ENCODE assay signal across 22 mouse cellular contexts in the genomic region with DNA sequence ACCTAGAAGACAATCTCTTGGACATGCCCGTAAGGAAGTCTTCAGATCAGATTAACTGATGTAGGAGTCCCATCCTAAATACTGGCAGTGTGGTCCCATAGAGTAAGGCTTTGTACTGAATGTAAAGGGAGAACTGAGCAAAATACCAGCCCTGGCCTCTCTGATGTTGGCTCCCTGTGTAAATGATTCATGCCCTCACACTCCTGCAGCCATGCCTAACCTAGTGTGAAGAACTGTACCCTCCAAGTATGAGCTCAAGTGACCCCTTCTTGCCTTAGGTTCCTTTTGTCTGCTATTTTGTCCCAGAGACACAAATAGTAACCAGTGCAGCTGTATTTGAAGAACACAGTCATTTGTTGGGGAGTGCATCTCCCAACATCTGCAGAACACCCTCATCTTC.
DNase-seq lines count a peak whose midpoint lies in the region; ATAC-seq and TF ChIP-seq lines count a peak whose summit lies in the region.
"Had no signal": no experiment of that assay in that cellular context is flagged by ENCODE, and none has a peak within 500 bp of the region (broad histone marks: within the 10 kb centered on the region; RNA-seq: fewer than 3 reads in every experiment).

No protein-coding gene starts in this region.

- peaks cover 16% of the 10 kb centered on the region for H3K4me1 ChIP-seq in kidney, embryonic 15.5 days
- H3K4me1 ChIP-seq in kidney, embryonic 16.5 days (ENCODE audit: insufficient read depth, low read length): peaks cover 5% of the 10 kb centered on the region
- H3K4me1 ChIP-seq in kidney, postnatal 0 days (replicated peaks; ENCODE audit: insufficient read depth, low read length): no peaks in the 10 kb centered on the region
- no peaks in the 10 kb centered on the region for H3K4me1 ChIP-seq in midbrain, embryonic 11.5 days (ENCODE audit: control insufficient read depth, insufficient read depth, low read length)
- no peaks in the 10 kb centered on the region for H3K4me1 ChIP-seq in midbrain, embryonic 14.5 days (ENCODE audit: control insufficient read depth, insufficient read depth, low read length)

- no peak overlapping the region for H3K27ac ChIP-seq in kidney, embryonic 15.5 days
- no peak overlapping the region for H3K27ac ChIP-seq in kidney, embryonic 16.5 days (ENCODE audit: low read length)
- no peak overlapping the region for H3K27ac ChIP-seq in kidney, postnatal 0 days
- no peak overlapping the region for H3K27ac ChIP-seq in midbrain, embryonic 11.5 days (ENCODE audit: low read depth, low read length)
- H3K27ac ChIP-seq in midbrain, embryonic 14.5 days (replicated peaks; ENCODE audit: low read depth, low read length): no peak overlapping the region

- TF ChIP-seq CTCF in kidney, postnatal 0 days (IDR thresholded peaks at IDR 0.05; ENCODE audit: low read depth): no peak

- no peaks in the 10 kb centered on the region for H3K27me3 ChIP-seq in kidney, embryonic 15.5 days
- H3K27me3 ChIP-seq in kidney, embryonic 16.5 days (ENCODE audit: insufficient read depth, low read length): no peaks in the 10 kb centered on the region
- H3K27me3 ChIP-seq in kidney, postnatal 0 days (ENCODE audit: insufficient read depth, low read length): no peaks in the 10 kb centered on the region
- no peaks in the 10 kb centered on the region for H3K27me3 ChIP-seq in midbrain, embryonic 11.5 days (ENCODE audit: control insufficient read depth, insufficient read depth, low read length)
- no peaks in the 10 kb centered on the region for H3K27me3 ChIP-seq in midbrain, embryonic 14.5 days (ENCODE audit: control insufficient read depth, insufficient read depth, low read length)
- H3K27me3 ChIP-seq: CH12.LX, Patski had no signal

- no peaks in the 10 kb centered on the region for H3K9me3 ChIP-seq in kidney, embryonic 15.5 days (replicated peaks)
- no peaks in the 10 kb centered on the region for H3K9me3 ChIP-seq in kidney, embryonic 16.5 days (ENCODE audit: low read length)
- H3K9me3 ChIP-seq in kidney, postnatal 0 days (replicated peaks; ENCODE audit: low read length): no peaks in the 10 kb centered on the region
- H3K9me3 ChIP-seq in midbrain, embryonic 11.5 days (ENCODE audit: control insufficient read depth, low read length): no peaks in the 10 kb centered on the region
- H3K9me3 ChIP-seq in midbrain, embryonic 14.5 days (ENCODE audit: control insufficient read depth, low read length): no peaks in the 10 kb centered on the region

- ATAC-seq in kidney, embryonic 15.5 days (replicated peaks; ENCODE audit: low FRiP score): peak; percentile 58
- 0 out of 2 replicates have a peak, but pooled peaks have one; percentile 51 for ATAC-seq in kidney, embryonic 16.5 days (ENCODE audit: low FRiP score, low TSS enrichment)
- no peak for ATAC-seq in kidney, postnatal 0 days (replicated peaks; ENCODE audit: low FRiP score, low read depth)
- ATAC-seq in midbrain, embryonic 11.5 days (ENCODE audit: low FRiP score): no peak
- ATAC-seq in midbrain, embryonic 14.5 days (ENCODE audit: low FRiP score, low TSS enrichment): no peak
- ATAC-seq: activated CD4-positive, CD25-positive, alpha-beta regulatory T cell, adult 4 months; CD4-positive, CD25-positive, alpha-beta regulatory T cell, adult 4 months; Patski had no signal

- no peak for DNase-seq in kidney, adult 11 months
- no peak for DNase-seq in kidney, adult 18-20 months
- DNase-seq in kidney, postnatal 0 days (ENCODE audit: low spot score): peak; percentile 41
- DNase-seq in kidney, postnatal 14 days: no peak
- peak; percentile 69 for DNase-seq in midbrain, embryonic 11.5 days (ENCODE audit: low spot score, missing footprints)
- no peak for DNase-seq in midbrain, embryonic 14.5 days
- DNase-seq: adrenal gland, adult 2 months; adrenal gland, adult 8-10 months; adrenal gland, postnatal 10 days; adrenal gland, postnatal 14 days; adrenal gland, postnatal 25 days; adrenal gland, postnatal 36 days; B cell, adult 2 months; cerebellum, adult 11 months; cerebellum, adult 11-12 months had no signal

- no peaks in the 10 kb centered on the region for H3K36me3 ChIP-seq in kidney, embryonic 15.5 days
- H3K36me3 ChIP-seq in kidney, embryonic 16.5 days (ENCODE audit: insufficient read depth, low read length): no peaks in the 10 kb centered on the region
- H3K36me3 ChIP-seq in kidney, postnatal 0 days (ENCODE audit: insufficient read depth, low read length): no peaks in the 10 kb centered on the region
- no peaks in the 10 kb centered on the region for H3K36me3 ChIP-seq in midbrain, embryonic 11.5 days (ENCODE audit: control insufficient read depth, insufficient read depth, low read length)
- no peaks in the 10 kb centered on the region for H3K36me3 ChIP-seq in midbrain, embryonic 14.5 days (ENCODE audit: control insufficient read depth, insufficient read depth, low read length)
- H3K36me3 ChIP-seq: G1E had no signal

- H3K4me2 ChIP-seq in kidney, embryonic 15.5 days: no peak overlapping the region
- no peak overlapping the region for H3K4me2 ChIP-seq in kidney, embryonic 16.5 days (replicated peaks; ENCODE audit: low read depth, low read length)
- H3K4me2 ChIP-seq in kidney, postnatal 0 days (ENCODE audit: low read length): no peak overlapping the region
- no peak overlapping the region for H3K4me2 ChIP-seq in midbrain, embryonic 11.5 days
- H3K4me2 ChIP-seq in midbrain, embryonic 14.5 days (ENCODE audit: low read length): no peak overlapping the region

- WGBS in kidney, embryonic 15.5 days: 64% methylated on average over 1 of the region's 1 CpGs
- WGBS in kidney, embryonic 16.5 days: 79% methylated on average over 1 of the region's 1 CpGs
- 65% methylated on average over 1 of the region's 1 CpGs for WGBS in kidney, postnatal 0 days
- WGBS in midbrain, embryonic 11.5 days: 92% methylated on average over 1 of the region's 1 CpGs
- 92% methylated on average over 1 of the region's 1 CpGs for WGBS in midbrain, embryonic 14.5 days

- H3K4me3 ChIP-seq in kidney, embryonic 15.5 days (replicated peaks): no peak overlapping the region
- H3K4me3 ChIP-seq in kidney, embryonic 16.5 days (ENCODE audit: low read length): no peak overlapping the region
- no peak overlapping the region for H3K4me3 ChIP-seq in kidney, postnatal 0 days (replicated peaks; ENCODE audit: low read depth, low read length)
- H3K4me3 ChIP-seq in midbrain, embryonic 11.5 days (ENCODE audit: low read depth, low read length): no peak overlapping the region
- H3K4me3 ChIP-seq in midbrain, embryonic 14.5 days (replicated peaks; ENCODE audit: low read depth, low read length): no peak overlapping the region

- H3K9ac ChIP-seq in kidney, embryonic 15.5 days: no peak overlapping the region
- H3K9ac ChIP-seq in kidney, embryonic 16.5 days (replicated peaks; ENCODE audit: low read length): no peak overlapping the region
- H3K9ac ChIP-seq in kidney, postnatal 0 days (ENCODE audit: low read depth, low read length): no peak overlapping the region
- H3K9ac ChIP-seq in midbrain, embryonic 11.5 days (ENCODE audit: low read length): no peak overlapping the region
- no peak overlapping the region for H3K9ac ChIP-seq in midbrain, embryonic 14.5 days (replicated peaks; ENCODE audit: low read length)

Comparison
In these comparisons a context has a peak if more than half of its experiments do, and no peak if none do; other contexts are left out.
1. ATAC-seq: peak in kidney, embryonic 15.5 days (single experiment) and kidney, embryonic 16.5 days (single experiment); none in kidney, postnatal 0 days (single experiment), midbrain, embryonic 11.5 days (single experiment) and midbrain, embryonic 14.5 days (single experiment).
2. DNase-seq: peak in kidney, postnatal 0 days (single experiment) and midbrain, embryonic 11.5 days (single experiment); none in kidney, adult 11 months (single experiment), kidney, adult 18-20 months (single experiment), kidney, postnatal 14 days (single experiment) and midbrain, embryonic 14.5 days (single experiment).